Mouse (Mus musculus) intestine, embryonic 14.5 days (tissue): ENCODE measurements around the gene Ap4m1. TPM values are rescaled to one million over a fixed set of nuclear protein-coding genes. Genes with fewer than 3 reads are reported as not detected.

Experiments used
- ATAC-seq: fragments of 200-750 bp; cut with Nextera tagmentation; replicated peaks from 2 replicates; pipeline ENCODE4 v1.8.0; 2017; ENCODE audit warnings: low read depth, moderate number of reproducible peaks, moderate TSS enrichment, moderate library complexity; ENCODE audit not compliant: low FRiP score, low TSS enrichment
- DNase-seq: peaks from one replicate; pipeline ENCODE4 v3.0.0-alpha.2; 2018; ENCODE audit warnings: low spot score
- H3K27ac ChIP-seq: fragments of 300-500 bp; sonication (generic); 2 replicates; pipeline ENCODE4 v1.5.1; 2014; ENCODE audit warnings: low read depth, mild to moderate bottlenecking, control low read depth
- H3K27me3 ChIP-seq: fragments of 300-500 bp; sonication (generic); replicated peaks from 2 replicates; pipeline ENCODE4 v1.6.1; 2014; ENCODE audit warnings: low read length, control low read depth; ENCODE audit not compliant: control insufficient read depth, insufficient read depth
- H3K36me3 ChIP-seq: fragments of 300-500 bp; sonication (generic); 2 replicates; pipeline ENCODE4 v1.6.1; 2014; ENCODE audit warnings: low read length, control low read depth; ENCODE audit not compliant: control insufficient read depth, insufficient read depth
- H3K4me1 ChIP-seq: fragments of 300-500 bp; sonication (generic); replicated peaks from 2 replicates; pipeline ENCODE4 v1.6.1; 2014; ENCODE audit warnings: low read length, control low read depth, mixed read lengths; ENCODE audit not compliant: control insufficient read depth, insufficient read depth
- H3K4me2 ChIP-seq: fragments of 300-500 bp; sonication (generic); 2 replicates; pipeline ENCODE4 v1.6.1; 2014; ENCODE audit warnings: low read length
- H3K4me3 ChIP-seq: fragments of 300-500 bp; sonication (generic); 2 replicates; pipeline ENCODE4 v1.5.1; 2014; ENCODE audit warnings: low read depth, low read length, control low read depth, mixed read lengths
- H3K9ac ChIP-seq: fragments of 300-500 bp; sonication (generic); 2 replicates; pipeline ENCODE4 v1.6.1; 2014; ENCODE audit warnings: mild to moderate bottlenecking, low read length
- H3K9me3 ChIP-seq: fragments of 300-500 bp; sonication (generic); 2 replicates; pipeline ENCODE4 v1.6.1; 2016; ENCODE audit warnings: low read length, control low read depth; ENCODE audit not compliant: control insufficient read depth
- WGBS: fragments of 180-500 bp; shearing (Covaris S2); extraction: QIAGEN DNeasy Blood & Tissue Kit; methylation state at CpG from one replicate; pipeline ENCODE4 v1.1.7; 2014; 5-methylcytosine and 5-hydroxymethylcytosine counted together
- polyA plus RNA-seq: library from polyadenylated mRNA; unstranded; fragments of >200 nt; fragmentation: Nextera tagmentation; extraction: Ambion mirVana; gene quantifications from 2 replicates; pipeline ENCODE4 v1.2.1, GENCODE M21; 2014

Gene Ap4m1
- 19.1 and 21.7 TPM in 2 replicates for polyA plus RNA-seq

- peak within 1 kb of the TSS; percentile 94 for H3K27ac ChIP-seq
- H3K9me3 ChIP-seq: no peaks in the 10 kb centered on the region
- ATAC-seq: peak; percentile 90
- H3K36me3 ChIP-seq: peaks cover 61% of the 10 kb centered on the region
- peak within 1 kb of the TSS; percentile 79 for H3K4me3 ChIP-seq
- peak; percentile 97 for DNase-seq
- under 1% methylated on average over 54 of the region's 54 CpGs for WGBS
- no peaks in the 10 kb centered on the region for H3K27me3 ChIP-seq
- H3K9ac ChIP-seq: peak within 1 kb of the TSS; percentile 83
- H3K4me1 ChIP-seq: peaks cover 19% of the 10 kb centered on the region
- H3K4me2 ChIP-seq: peak within 1 kb of the TSS; percentile 72
Observed at GRCm38 (mm10) chr5:138171695-138172491, at the start of gene Ap4m1, which contains the start of gene Mcm7. Gene Ap4m1 (plus strand): TSS chr5:138172002. Gene Mcm7 (minus strand): TSS chr5:138172422.

GRCm38 (mm10) chr5:138132425-138133064 lies 39.3 kb upstream of the Ap4m1 start:
- Histone ChIP-seq H3K36me3 (peaks cover 67% of the 10 kb centered on the region), H3K4me2 (no peak overlapping the region), H3K4me3 (no peak overlapping the region), H3K9ac (no peak overlapping the region), H3K27me3 (no peaks in the 10 kb centered on the region), H3K27ac (no peak overlapping the region), H3K9me3 (no peaks in the 10 kb centered on the region), H3K4me1 (no peaks in the 10 kb centered on the region)
- ATAC-seq (no peak), DNase-seq (no peak)
- WGBS: 83% methylated on average over 5 of the region's 5 CpGs

GRCm38 (mm10) chr5:138137257-138137656 lies 34.5 kb upstream of the Ap4m1 start:
- no peaks in the 10 kb centered on the region for H3K9me3 ChIP-seq
- H3K36me3 ChIP-seq: peaks cover 33% of the 10 kb centered on the region
- no peak overlapping the region for H3K4me2 ChIP-seq
- H3K4me3 ChIP-seq: no peak overlapping the region
- H3K27ac ChIP-seq: no peak overlapping the region
- H3K27me3 ChIP-seq: no peaks in the 10 kb centered on the region
- no peak for DNase-seq
- no peak overlapping the region for H3K9ac ChIP-seq
- 59% methylated on average over 4 of the region's 4 CpGs for WGBS
- H3K4me1 ChIP-seq: no peaks in the 10 kb centered on the region
- no peak for ATAC-seq

- H3K27ac ChIP-seq: no peak overlapping the region
- no peak overlapping the region for H3K4me2 ChIP-seq
- H3K9ac ChIP-seq: no peak overlapping the region
- no peak overlapping the region for H3K4me3 ChIP-seq
- peak; percentile 40; the same call in 1 of the 2 replicates for ATAC-seq
- WGBS: 56% methylated on average over 8 of the region's 8 CpGs
- no peak for DNase-seq
- peaks cover 27% of the 10 kb centered on the region for H3K36me3 ChIP-seq
- H3K27me3 ChIP-seq: no peaks in the 10 kb centered on the region
- no peaks in the 10 kb centered on the region for H3K4me1 ChIP-seq
- H3K9me3 ChIP-seq: no peaks in the 10 kb centered on the region
Observed at GRCm38 (mm10) chr5:138137935-138138549, 33.8 kb upstream of the Ap4m1 start.

- WGBS: 71% methylated on average over 4 of the region's 4 CpGs
- no peak overlapping the region for H3K4me3 ChIP-seq
- H3K9me3 ChIP-seq: no peaks in the 10 kb centered on the region
- no peak overlapping the region for H3K9ac ChIP-seq
- ATAC-seq (no peak), DNase-seq (no peak)
- H3K36me3 ChIP-seq: peaks cover 27% of the 10 kb centered on the region
- no peak overlapping the region for H3K27ac ChIP-seq
- no peaks in the 10 kb centered on the region for H3K4me1 ChIP-seq
- H3K4me2 ChIP-seq: no peak overlapping the region
- no peaks in the 10 kb centered on the region for H3K27me3 ChIP-seq
Observed at GRCm38 (mm10) chr5:138138585-138138984, 33.2 kb upstream of the Ap4m1 start.

GRCm38 (mm10) chr5:138154390-138154789 lies 17.4 kb upstream of the Ap4m1 start:
- Histone ChIP-seq H3K27ac (no peak overlapping the region), H3K9me3 (no peaks in the 10 kb centered on the region), H3K9ac (peak overlapping the region; percentile 94), H3K4me3 (peak overlapping the region; percentile 96), H3K27me3 (no peaks in the 10 kb centered on the region), H3K4me2 (peak overlapping the region; percentile 79), H3K4me1 (peaks cover 4% of the 10 kb centered on the region; the same call in 1 of the 2 replicates), H3K36me3 (peaks cover 28% of the 10 kb centered on the region)
- WGBS: 72% methylated on average over 3 of the region's 3 CpGs
- DNase-seq (no peak), ATAC-seq (no peak)

GRCm38 (mm10) chr5:138155443-138155976 lies 16.3 kb upstream of the Ap4m1 start, which contains the start of gene Zfp113:
Gene Zfp113 (minus strand): TSS chr5:138155744.
- Histone ChIP-seq H3K9ac (peak within 1 kb of the TSS; percentile 94), H3K4me2 (peak within 1 kb of the TSS; percentile 79), H3K36me3 (peaks cover 24% of the 10 kb centered on the region), H3K4me1 (peaks cover 4% of the 10 kb centered on the region; the same call in 1 of the 2 replicates), H3K9me3 (no peaks in the 10 kb centered on the region), H3K27ac (peak within 1 kb of the TSS; percentile 88), H3K4me3 (peak within 1 kb of the TSS; percentile 96), H3K27me3 (no peaks in the 10 kb centered on the region)
- DNase-seq: peak; percentile 95
- under 1% methylated on average over 31 of the region's 31 CpGs for WGBS
- peak; percentile 97 for ATAC-seq

GRCm38 (mm10) chr5:138160224-138160762 lies 11.5 kb upstream of the Ap4m1 start:
- H3K4me1 ChIP-seq: peaks cover 8% of the 10 kb centered on the region
- H3K9ac ChIP-seq: 0 out of 2 replicates have a peak overlapping the region, but pooled peaks have one; percentile 12
- ATAC-seq: 0 out of 2 replicates have a peak, but pooled peaks have one; percentile 9
- peak overlapping the region; percentile 73 for H3K4me3 ChIP-seq
- WGBS: 65% methylated on average over 7 of the region's 7 CpGs
- no peaks in the 10 kb centered on the region for H3K9me3 ChIP-seq
- no peak overlapping the region; the same call in 1 of the 2 replicates for H3K27ac ChIP-seq
- peak overlapping the region; percentile 85 for H3K4me2 ChIP-seq
- no peak for DNase-seq
- peaks cover 28% of the 10 kb centered on the region for H3K36me3 ChIP-seq
- H3K27me3 ChIP-seq: no peaks in the 10 kb centered on the region
